Mouse (Mus musculus): ENCODE measurements around the gene Ager.
A peak's percentile ranks its signal among the peaks of the same experiment; 100 is the strongest.

The Ager gene

DNA sequence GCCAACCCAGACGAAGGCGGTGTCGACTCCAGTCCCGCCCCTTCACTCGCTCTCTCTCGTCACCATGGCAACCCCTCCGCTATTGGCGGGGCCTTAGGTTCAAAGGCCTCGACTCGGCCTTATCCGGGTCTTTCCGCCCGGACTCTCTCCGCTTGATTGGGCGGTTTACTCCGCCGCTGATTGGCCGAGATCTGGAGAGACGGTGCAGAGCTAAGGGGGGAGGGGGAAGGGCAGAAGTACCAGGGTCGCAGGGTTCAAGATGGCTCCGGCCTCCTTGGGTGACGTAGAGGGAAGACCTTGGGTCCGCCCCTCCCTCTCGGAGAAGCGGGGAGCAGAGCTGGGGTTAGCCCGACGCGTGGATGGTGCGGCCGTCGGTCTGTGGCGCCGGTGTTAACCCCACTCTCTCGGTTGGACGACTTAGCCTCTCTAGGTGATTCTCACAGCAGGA, 6.4 kb downstream of the Ager start, which contains the start of gene Agpat1:
TSS of gene Agpat1 (plus strand) at position 202 of the 448 bp plus-strand sequence.
- peak; percentile 97 for DNase-seq (ENCODE audit: low read depth in 2 of 2, low spot score in 2 of 2)

DNA sequence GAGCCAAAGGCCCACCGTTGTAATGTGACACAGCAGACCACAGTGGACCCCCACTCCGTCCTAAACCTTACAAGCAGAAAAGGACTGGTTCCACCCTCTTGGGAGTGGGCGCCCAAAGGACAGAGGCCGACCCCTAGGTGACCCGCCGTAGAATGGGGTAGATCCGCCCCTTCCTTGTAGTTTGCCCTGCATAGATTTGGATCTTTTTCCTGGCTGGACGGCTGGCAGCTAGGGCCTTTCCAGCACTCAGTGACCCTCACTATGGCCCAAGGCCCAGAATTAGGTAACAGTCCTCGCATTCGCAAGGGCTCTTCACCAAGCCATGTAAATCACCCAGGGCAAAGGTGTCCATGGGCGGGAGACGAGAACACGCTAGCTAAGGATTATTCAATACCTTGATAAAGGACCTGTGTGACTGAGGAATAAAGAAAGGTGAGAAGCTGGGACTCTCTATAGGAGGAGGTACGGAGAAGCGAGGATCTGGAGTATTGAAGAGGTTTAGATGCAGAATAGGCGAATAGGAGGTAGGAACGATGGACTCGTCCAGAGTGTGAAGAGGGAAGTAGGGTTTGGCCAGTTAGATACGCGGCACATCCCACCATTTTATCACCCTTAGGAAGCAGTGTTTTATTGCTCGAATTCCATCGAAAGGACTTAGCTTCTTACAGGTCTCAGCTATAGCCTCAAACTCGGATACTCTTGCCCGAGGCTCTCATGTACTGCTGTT, 7.0 kb downstream of the Ager start:
- DNase-seq (ENCODE audit: low read depth in 2 of 2, low spot score in 2 of 2), result no peak

DNA sequence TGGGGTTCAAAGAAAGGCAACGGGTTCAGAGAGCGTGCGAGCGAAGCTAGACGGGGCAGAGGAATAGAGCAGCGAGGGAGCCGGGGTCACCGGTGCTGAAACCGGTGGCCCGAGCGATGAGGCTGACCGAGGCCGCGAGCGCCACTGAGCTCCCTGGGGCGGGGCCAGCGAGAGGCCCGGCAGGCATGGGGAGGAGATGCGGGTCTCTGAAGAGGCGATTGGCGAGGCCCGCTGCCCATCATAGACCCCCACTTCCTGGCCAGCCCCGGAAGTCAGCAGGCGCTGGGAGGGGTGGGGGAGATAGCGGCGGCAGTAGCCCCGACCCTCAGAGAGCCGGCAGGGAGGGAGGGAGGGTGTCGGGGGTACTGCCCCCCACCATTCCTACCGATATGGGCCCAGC, 7.9 kb downstream of the Ager start:
- DNase-seq (ENCODE audit: low read depth in 2 of 2, low spot score in 2 of 2), result peak; percentile 80 to 89

DNA sequence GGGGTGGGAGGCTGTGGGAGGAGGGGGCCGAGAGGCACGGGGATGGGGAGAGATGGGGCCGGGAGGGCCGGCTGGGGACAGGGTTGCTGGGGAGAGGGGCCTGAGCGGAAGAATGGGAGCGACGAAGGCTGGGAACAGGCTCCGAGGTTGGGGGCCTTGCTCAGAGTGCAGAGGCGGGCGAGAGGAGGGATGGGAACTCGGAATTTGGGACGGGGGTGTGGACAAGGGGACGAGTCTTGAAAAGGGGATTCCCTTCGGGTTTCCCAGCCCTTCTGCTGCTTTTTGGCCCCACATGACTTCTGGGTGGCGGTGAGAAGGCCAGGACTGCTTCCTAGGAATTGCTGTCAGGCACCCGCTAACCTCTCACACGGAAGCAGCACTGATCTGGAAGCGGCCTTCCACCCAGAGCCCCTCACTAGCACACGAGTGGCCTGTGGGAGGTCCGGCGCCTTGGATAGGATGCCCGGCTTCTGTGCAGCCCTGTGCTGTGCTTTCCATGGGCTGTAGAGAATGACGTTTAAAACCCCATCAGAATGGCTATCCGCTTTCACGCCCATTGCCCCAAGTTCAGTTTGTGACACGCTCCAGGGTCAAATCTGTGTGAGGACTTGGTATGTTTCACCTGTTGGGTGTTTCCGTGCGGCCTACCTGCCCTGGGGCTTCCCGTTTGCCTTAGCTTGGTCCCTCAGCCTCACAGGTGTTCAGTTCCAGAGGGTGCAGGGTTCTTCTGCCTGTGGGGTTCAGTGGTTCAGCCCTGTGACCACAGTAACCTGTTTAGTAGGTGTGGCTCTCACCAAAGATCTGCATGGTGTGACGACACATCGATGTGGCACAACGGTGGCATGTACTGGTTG, 8.8 kb downstream of the Ager start:
- no peak for DNase-seq (ENCODE audit: low read depth in 2 of 2, low spot score in 2 of 2)

DNA sequence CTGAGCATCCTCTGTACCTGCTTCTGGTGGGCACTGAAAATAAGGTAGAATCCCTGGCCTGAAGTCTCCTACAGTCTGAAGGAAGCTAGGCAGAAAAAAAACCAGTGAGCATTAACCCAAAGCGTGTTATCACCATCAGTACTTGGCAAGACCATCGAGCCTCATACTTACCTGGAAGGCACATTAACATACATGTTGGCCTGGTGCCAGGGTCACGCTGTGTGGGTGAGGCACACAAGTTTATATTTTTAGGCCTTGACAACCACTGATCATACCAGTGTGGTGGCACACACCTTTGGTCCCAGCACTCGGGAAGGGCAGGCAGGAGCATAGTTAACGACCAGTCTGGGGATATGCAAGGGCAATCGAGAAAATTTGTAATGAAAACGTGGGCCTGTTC, 10.3 kb downstream of the Ager start:
- DNase-seq (ENCODE audit: low read depth in 2 of 2, low spot score in 2 of 2), result no peak

DNA sequence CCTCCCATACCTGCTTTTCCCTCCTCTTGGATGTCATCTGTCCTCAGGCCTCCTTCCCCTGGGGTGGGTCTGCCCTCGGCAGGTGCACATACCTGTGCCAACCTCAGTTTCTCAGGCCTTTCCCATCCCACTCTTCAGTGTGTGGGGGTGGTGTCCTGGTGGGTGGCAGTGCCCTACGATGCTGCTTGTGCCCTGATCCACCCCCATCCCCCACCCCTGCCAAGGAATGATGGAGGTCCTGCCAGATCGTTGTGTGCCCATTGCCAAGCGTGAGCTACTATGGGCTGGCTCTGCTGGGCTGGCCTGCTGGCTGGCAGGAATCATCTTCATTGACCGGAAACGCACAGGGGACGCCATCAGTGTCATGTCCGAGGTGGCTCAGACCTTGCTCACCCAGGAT, 13.4 kb downstream of the Ager start:
- no peak for DNase-seq (ENCODE audit: low read depth in 2 of 2, low spot score in 2 of 2)

DNA sequence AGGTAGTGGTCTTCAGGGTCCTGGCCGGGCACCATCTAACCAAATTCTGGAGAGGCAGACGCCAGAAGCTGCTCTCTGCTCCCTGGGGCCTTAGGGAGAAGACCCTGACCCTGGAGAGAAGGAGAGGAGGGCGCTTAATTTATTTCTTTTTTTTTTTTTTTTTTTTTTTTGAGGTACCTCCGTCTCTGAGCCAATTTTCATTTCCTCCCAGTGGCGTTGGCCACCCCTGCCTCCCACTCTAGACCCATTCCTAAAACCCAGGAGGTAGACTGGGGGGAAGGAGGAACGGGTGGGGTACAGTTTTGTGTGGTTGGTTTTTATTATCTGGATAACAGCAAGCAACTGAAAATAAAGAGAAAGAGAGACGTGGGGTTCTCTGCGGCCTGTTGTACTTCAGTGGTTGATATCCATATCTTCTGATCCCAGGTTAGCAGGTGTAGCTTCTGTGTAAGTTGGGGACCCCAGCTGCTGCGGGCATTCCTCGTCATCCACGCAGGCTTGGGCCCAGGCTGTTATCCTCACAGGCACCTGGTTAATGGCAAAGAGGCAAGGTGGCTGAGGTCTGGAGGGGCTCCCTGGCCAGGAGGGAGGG, 15.5 kb downstream of the Ager start:
- DNase-seq (ENCODE audit: low read depth in 2 of 2, low spot score in 2 of 2), result no peak

DNA sequence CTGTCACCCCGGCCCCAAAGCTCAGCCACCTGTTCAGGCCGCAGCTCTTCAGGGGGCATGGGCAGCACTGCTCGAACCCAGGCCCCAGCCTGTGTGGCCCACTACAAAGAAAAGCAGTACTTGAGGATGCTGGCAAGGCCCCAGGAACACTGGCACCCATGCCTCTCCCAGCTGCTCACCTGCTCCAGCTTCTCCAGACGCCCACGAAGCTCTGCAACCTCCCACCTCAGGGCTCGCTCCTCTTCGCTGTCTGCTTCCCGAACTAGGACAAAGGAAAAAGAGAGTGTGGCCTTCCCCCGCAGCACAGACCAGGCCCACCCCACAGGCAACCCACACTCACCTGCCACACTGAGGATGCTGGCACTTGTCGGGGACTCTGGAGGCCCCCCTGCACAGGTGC, 16.2 kb downstream of the Ager start:
- no peak for DNase-seq (ENCODE audit: low read depth in 2 of 2, low spot score in 2 of 2)

DNA sequence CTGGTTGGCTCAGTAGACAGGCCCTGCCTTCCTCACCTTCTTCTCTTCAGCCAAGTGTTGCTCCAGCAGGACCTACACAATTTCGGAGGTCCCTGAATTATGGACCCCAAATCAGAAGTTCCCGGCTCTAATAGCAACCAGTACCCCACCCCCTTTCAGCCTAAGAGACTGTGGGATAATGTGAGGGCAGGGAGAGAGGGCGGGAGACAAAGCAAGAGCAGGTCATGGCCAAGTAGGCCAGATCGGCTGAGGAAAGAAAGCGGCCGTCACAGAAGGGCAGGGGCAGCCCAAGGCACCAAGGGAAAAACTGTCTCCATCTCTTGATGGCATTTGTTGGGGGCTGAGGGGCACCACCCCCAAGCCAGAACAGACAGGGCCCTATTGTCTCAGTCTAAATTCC, 18.2 kb downstream of the Ager start, which contains the start of gene Egfl8:
TSS of gene Egfl8 (minus strand) at position 101 of the 400 bp plus-strand sequence.
- DNase-seq (ENCODE audit: low read depth in 2 of 2, low spot score in 2 of 2), result no peak

DNA sequence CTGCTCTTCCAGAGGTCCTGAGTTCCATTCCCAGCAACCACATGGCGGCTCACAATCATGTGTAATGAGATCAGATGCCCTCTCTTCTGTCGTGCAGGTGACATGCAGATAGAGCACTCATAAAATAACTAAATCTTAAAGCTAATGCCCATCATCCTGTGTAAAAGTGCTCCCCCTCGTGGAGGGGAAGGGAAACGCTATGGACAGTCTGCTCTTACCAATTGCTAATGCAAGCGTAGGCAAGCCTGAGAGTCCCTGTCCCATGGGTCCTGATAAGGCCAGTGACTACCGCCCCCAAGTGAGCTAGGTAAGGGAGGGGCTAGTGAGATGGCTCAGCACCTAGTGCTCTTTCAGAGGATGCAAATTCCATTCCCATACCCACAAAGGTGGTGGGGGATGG, 21.3 kb downstream of the Ager start:
- DNase-seq (ENCODE audit: low read depth in 2 of 2, low spot score in 2 of 2), result peak; percentile 76 to 88

DNA sequence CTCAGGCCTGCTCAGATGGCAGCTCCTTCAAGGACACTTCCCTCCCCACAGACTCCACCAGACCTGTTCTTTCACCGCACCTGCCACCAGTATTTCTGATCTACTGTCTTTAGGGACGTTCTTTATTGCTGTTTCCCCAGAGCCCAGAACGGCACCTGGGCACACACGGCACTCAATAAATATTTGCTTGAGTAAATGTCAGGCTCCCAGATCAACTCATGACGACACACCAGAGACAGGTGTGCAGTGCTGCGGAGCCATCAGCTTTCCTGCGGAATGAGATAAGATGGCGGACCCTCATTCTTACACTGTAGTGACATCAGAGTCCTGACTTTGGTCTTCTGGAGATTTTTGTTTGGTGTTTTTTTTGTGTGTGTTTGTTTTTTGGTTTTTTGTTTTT, 23.3 kb downstream of the Ager start:
- DNase-seq (ENCODE audit: low read depth in 2 of 2, low spot score in 2 of 2), result no peak

DNA sequence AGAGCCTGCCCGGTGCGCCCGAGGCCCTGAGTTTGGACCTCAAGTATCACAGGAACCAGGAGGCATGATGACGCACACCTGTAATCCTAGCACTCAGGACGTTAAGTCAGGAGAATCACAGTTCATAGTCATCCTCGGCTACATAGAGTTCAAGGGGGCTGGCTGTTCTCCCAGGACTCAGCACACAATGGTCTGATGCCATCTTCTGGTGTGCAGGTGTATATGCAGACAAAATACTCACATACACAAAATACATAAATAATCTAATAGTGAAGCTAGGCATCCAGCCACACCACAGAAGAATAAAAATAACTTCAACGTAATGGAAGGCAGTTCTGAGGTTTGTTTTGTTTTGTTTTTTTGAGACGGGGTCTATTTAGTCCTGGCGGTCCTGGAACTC, 25.5 kb downstream of the Ager start:
- no peak for DNase-seq (ENCODE audit: low read depth in 2 of 2, low spot score in 2 of 2)

DNA sequence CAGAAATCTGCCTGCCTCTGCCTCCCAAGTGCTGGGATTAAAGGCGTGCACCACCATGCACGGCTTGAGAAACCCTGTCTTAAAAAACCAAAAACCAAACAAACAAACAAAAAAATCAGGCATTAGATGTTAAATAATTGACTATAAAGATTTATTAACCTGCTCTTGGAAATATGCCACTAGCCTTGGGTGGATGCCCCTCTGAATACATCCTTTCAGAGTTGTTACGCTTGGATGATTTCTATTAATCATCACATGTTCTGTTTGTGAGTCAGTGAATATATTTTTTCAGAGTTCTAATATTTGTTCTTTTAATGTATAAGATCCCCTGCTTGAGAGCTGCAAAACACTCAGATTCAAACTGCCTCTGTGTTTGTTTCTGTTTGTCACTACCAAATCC, 27.3 kb downstream of the Ager start:
- DNase-seq (ENCODE audit: low read depth in 2 of 2, low spot score in 2 of 2), result no peak

DNA sequence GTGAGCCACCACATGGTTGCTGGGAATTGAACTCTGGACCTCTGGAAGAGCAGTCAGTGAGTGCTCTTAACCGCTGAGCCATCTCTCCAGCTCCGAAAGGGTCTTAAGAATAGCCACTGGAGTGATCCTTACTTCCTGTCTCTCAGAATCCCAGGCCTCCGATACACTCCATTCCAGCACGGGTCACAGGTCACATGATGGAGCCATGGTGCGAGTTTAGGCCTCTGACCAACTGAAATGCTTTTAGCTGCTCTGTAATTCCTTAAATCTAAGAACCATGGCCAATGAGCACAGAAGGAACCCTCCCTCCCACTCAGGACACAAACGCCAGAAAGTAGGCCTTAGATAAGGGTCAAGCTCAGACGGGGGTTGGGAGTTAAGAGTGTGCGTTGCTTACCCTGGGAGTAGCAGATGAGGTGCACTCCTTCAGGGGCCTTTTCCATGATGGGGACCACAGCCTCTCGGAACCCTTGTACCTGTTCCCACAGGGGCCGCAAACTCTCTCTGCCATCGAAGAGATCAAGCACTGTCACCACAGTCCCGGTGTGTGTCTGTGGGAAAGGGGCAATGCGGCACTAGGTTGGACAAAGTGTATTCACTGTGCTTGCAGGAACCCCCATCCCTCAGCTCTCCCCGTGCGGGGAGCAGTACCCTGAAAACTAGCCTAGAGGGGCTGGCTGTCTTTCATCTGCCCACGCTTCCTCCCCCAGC, 28.6 kb downstream of the Ager start:
- no peak for DNase-seq (ENCODE audit: low read depth in 2 of 2, low spot score in 2 of 2)

DNA sequence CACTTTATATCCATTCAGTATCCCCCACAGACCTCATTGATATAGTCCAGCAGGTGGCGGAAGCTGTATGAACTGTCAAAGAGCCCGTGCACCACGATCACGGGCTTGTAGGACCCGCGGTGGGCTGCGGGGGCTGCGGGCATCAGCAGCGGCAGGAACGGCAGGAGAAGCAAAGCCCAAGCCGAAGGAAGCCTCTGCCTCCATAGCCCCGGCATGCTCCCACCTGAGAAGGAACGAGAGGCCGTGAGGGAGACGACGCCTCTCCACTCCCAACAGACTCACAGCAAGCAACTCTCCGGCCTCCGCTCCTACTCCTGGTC, 29.1 kb downstream of the Ager start:
- DNase-seq (ENCODE audit: low read depth in 2 of 2, low spot score in 2 of 2), result peak in 1 of 2 experiments; percentile 41

DNA sequence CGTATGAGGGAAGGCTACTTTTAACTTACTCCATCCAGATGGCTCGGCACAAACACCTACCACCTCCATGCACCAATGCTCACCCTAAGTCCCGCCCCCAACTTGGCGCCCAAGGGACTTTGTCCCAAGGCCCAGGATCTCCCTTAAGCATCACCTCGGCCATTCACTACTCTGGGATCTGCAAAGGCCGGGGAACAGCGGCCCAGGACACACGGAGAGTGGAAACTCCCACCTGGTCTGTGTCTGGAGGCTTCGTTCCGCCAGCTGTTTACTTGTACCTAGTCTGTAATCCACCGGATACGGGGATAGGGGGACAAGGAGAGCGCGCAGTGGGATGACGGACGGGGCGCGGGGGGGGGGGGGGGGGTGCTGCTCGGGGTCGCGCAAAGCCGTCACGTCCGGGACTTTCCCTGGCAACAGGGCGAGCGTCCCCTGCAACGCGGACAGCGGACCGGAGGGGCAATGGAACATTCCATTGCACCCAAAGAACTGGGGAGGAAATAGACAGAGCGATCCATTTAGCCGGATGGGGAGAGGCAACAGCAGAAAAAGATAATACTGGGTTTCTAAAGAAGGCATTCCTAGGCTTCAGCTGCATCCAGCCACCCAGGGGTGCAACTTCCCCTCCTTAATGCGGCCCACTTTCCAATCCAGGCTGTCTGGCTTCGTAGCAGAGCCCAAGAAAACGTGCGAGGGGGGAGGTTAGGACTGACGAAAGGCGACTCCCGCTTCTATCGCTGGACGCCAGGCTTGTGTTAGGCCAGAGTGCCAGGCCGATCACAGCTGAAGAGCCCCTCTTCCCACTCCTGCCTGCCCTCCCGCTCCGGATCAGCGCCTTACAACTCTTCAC, 29.7 kb downstream of the Ager start:
- peak; percentile 75 to 84 for DNase-seq (ENCODE audit: low read depth in 2 of 2, low spot score in 2 of 2)

DNA sequence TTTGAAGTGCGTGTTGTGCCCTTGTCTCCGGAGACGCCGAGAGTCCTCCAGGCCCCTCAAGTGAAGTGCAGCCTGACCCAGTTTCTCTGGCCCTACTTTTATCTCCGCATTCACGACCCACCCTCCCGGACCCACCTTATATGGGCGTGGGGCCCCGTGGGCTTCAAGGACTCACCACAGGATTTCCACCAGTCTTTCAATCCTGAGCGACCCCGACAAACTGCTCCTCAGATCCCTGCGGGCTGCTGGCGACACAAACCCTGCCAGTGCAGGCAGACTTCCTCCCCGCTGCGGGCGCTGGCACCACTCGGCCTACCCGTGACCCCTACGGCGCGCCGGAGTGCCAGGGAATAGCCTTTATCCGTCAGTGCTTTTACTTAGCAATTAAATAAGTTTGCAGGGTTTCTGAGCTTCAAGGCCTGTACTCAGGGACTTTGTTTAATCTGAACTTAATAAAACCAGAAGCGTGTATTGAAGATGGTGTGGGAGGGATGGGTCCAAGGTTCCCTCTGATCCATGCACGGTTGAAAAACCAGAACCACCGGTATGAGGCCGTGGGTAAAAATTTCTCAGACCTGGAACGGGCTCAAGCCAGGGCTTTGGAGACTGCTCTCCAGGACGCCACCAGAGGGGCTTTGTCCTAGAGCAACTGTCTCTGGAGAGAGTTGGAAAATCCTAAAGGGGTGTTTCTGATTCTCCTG, 30.4 kb downstream of the Ager start, which contains the start of gene Ppt2:
TSS of gene Ppt2 (minus strand) at position 568 of the 701 bp plus-strand sequence.
- DNase-seq (ENCODE audit: low read depth in 2 of 2, low spot score in 2 of 2), result no peak

DNA sequence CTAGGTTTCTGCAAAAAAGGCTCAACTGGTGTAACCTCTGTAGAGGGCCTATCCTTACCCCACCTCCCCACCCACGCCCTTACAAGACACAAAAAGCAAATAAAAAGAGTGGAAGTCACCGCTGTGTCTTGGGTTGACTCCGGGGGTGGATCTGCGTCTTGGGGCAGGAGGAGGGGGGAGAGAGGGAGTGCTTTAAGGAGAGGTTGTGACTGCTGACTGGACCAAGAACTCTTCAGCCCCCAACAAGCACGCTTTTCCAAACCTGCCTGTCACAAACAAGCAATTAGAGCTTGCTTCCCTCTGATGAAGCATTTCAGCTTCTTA, 30.9 kb downstream of the Ager start:
- DNase-seq (ENCODE audit: low read depth in 2 of 2, low spot score in 2 of 2), result no peak

DNA sequence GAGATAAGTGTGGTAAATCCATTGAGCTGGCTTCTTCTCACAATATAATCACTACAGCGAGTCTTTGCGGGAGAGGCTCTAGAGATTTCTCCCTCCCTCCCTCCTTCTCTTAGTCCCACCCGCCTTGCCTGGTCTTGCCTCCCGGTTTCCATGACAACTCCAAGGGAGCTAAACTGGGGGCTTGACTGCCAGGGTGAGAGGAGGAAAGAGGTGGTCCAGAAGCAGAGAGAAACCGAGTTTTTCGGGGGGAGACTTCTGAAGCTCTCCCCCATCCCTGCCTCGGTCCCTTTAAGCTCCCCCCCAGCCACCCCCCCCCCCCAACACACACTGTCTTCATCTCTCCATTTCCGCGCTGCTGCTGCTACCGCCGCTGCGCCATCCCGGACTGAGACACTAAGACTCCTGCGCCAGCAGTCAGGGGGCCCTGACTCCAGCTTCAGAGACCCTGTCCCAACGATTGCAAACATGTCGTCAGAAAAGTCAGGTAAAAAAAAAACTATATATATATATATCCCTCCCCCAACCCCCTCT, 31.6 kb downstream of the Ager start, which contains the start of gene Prrt1:
TSS of gene Prrt1 (plus strand) at position 313 of the 531 bp plus-strand sequence.
- DNase-seq (ENCODE audit: low read depth in 2 of 2, low spot score in 2 of 2), result no peak
